Mouse (Mus musculus): Measurements from ENCODE around the gene Chrna4.

DNA sequence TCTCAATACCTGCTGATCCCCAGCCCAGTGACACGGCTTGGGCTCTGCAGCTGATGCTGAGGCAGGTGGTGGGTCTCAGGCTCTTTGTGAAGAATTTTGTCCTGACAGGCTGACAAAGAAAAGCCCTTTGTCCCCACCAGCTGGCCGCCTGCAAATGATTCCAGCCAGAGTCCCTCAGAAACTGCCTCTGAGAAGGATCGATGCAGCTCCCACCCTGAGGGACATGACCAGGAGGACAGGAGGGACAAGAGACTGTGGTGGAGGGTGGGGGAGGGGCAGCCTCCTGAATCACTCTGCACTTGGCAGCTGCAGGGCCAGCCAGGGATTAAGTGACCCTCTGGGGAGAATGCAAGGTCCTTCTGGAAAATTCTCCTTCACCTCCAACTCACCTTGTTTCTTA is 655 bp upstream of the Chrna4 start:
- TF ChIP-seq CTCF (conservative IDR thresholded peaks at IDR 0.05; ENCODE audit: insufficient read depth, insufficient read length, low read depth, low read length) (no peak), POLR2A (IDR thresholded peaks at IDR 0.05; ENCODE audit: low read depth, low read length) (no peak)

Measured in kidney, adult 2 months (tissue).